Mouse (Mus musculus) frontal cortex, postnatal 25 days (tissue): ENCODE results near the gene Srxn1.

Experiments used
- DNase-seq, 2 experiments: peaks; one replicate each; pipeline ENCODE4 v3.0.0; 2022; ENCODE audit warnings: low spot score in 2 of 2

Srxn1 gene

GRCm38 (mm10) chr2:152119228-152119865 lies 14.0 kb downstream of the Srxn1 start:
- no peak for DNase-seq

- no peak for DNase-seq
Measured at GRCm38 (mm10) chr2:152122896-152123295, 17.6 kb downstream of the Srxn1 start.

- DNase-seq: no peak
Measured at GRCm38 (mm10) chr2:152128597-152128996, 23.3 kb downstream of the Srxn1 start.

- DNase-seq: no peak
Measured at GRCm38 (mm10) chr2:152129778-152130177, 24.5 kb downstream of the Srxn1 start.

- DNase-seq: no peak
Measured at GRCm38 (mm10) chr2:152132016-152132415, 26.7 kb downstream of the Srxn1 start.

- no peak for DNase-seq
Measured at GRCm38 (mm10) chr2:152132691-152133090, 27.4 kb downstream of the Srxn1 start.

GRCm38 (mm10) chr2:152139191-152139987 lies 34.1 kb downstream of the Srxn1 start:
- DNase-seq: no peak

GRCm38 (mm10) chr2:152140941-152141340 lies 35.6 kb downstream of the Srxn1 start:
- no peak for DNase-seq

- no peak for DNase-seq
Measured at GRCm38 (mm10) chr2:152141491-152141890, 36.2 kb downstream of the Srxn1 start.

GRCm38 (mm10) chr2:152142046-152142445 lies 36.7 kb downstream of the Srxn1 start:
- DNase-seq: no peak

- DNase-seq: no peak
Measured at GRCm38 (mm10) chr2:152142571-152142970, 37.3 kb downstream of the Srxn1 start.

GRCm38 (mm10) chr2:152143279-152144157 lies 38.2 kb downstream of the Srxn1 start, which contains the start of gene Tcf15:
Gene Tcf15 (plus strand): TSS chr2:152143561.
- no peak for DNase-seq

GRCm38 (mm10) chr2:152144158-152144450 lies 38.8 kb downstream of the Srxn1 start:
- no peak for DNase-seq

- no peak for DNase-seq
Measured at GRCm38 (mm10) chr2:152144501-152144900, 39.2 kb downstream of the Srxn1 start.

GRCm38 (mm10) chr2:152145711-152146110 lies 40.4 kb downstream of the Srxn1 start:
- no peak for DNase-seq

- no peak for DNase-seq
Measured at GRCm38 (mm10) chr2:152147079-152147478, 41.8 kb downstream of the Srxn1 start.

- no peak for DNase-seq
Measured at GRCm38 (mm10) chr2:152148675-152149074, 43.4 kb downstream of the Srxn1 start.

GRCm38 (mm10) chr2:152149891-152150290 lies 44.6 kb downstream of the Srxn1 start:
- no peak for DNase-seq

- DNase-seq: no peak
Measured at GRCm38 (mm10) chr2:152150373-152150772, 45.1 kb downstream of the Srxn1 start.

- no peak for DNase-seq
Measured at GRCm38 (mm10) chr2:152153361-152153760, 48.0 kb downstream of the Srxn1 start.

GRCm38 (mm10) chr2:152155414-152156208 lies 50.3 kb downstream of the Srxn1 start:
- no peak for DNase-seq

GRCm38 (mm10) chr2:152156471-152156870 lies 51.2 kb downstream of the Srxn1 start:
- DNase-seq: no peak
